Mouse (Mus musculus) thymus, adult 2 months (tissue): ENCODE measurements around the gene Pdzph1.

Source experiments
- CTCF ChIP-seq: fragments of 200-500 bp; IDR thresholded peaks from 2 replicates; pipeline ENCODE4 v1.5.1; 2012; ENCODE audit warnings: mild to moderate bottlenecking, control low read depth, low read length, moderate library complexity, borderline replicate concordance; ENCODE audit not compliant: control insufficient read depth, poor library complexity, insufficient read depth; ENCODE audit errors: extremely low read depth
- POLR2A ChIP-seq: fragments of 200-500 bp; IDR thresholded peaks from 2 replicates; pipeline ENCODE4 v1.6.1; 2012; ENCODE audit warnings: mild to moderate bottlenecking, low read length, control low read depth, moderate library complexity; ENCODE audit not compliant: control insufficient read depth, poor library complexity, insufficient read depth; ENCODE audit errors: extremely low read depth

- TF ChIP-seq POLR2A (no peak), CTCF (no peak)
These were observed 21.9 kb upstream of the Pdzph1 start, which contains the start of gene Nudt12 for GRCm38 (mm10) chr17:59013091-59013459.
